Mouse (Mus musculus): ENCODE measurements around the gene Tnfaip8l1.

DNA sequence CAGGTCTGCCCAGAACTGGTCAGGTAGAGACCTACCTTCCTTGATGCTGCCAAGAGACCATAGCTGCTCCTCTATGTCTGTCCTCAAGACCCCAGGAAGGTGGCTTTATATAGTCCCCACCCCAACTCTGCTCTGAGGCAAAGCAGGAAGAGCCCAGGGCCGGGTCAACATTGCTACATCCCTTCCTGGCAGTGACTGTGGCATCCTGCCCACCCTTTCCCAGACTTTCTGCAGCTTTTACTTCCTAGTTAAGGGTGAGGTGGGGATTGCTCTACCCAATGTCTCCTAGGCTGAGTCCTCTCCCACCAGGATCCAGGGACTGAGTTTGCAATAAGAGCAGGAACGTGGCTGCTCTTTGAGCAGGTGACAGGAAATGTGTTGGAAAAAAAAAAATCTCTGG is 40.5 kb upstream of the Tnfaip8l1 start, which contains the start of gene Lrg1:
- TF ChIP-seq CTCF (IDR thresholded peaks at IDR 0.05; ENCODE audit: borderline replicate concordance, control insufficient read depth, extremely low read depth, insufficient read depth, low read length, poor library complexity) = no peak
- TF ChIP-seq POLR2A (IDR thresholded peaks at IDR 0.05; ENCODE audit: control insufficient read depth, extremely low read depth, insufficient read depth, low read length, poor library complexity) = no peak

All from thymus, adult 2 months (tissue).